15 mouse cellular contexts compared by ENCODE assay signal in the genomic region with DNA sequence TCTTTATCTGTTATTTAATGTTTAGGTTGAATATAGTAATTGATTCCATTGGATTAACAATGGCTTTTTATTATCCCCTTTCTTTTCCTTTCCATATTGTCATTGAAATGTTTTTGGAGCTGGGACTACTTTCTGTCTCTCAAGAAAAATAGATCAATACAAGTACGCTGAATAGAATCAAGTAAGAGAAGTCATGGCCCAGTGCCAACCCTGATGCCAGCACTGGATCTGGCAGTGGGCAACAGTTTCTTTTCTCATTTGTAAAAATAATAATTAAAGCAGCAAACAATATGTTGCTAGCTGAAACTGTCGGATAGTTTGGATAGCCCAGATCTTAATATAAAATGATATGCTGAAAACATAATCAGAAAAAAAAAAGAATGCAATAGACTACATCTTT. TPM values are rescaled to one million over a fixed set of nuclear protein-coding genes. Genes with fewer than 3 reads are reported as not detected.
A peak's percentile ranks its signal among the peaks of the same experiment; 100 is the strongest.
DNase-seq lines count a peak whose midpoint lies in the region.
"Had no signal": no experiment of that assay in that cellular context is flagged by ENCODE, and none has a peak within 500 bp of the region (broad histone marks: within the 10 kb centered on the region; RNA-seq: fewer than 3 reads in every experiment).

No protein-coding gene starts in this region.

- peak; percentile 56 to 59 for DNase-seq in cerebellum, postnatal 10 days
- no peak for DNase-seq in cerebellum, adult 11-12 months
- DNase-seq in left cerebral cortex, postnatal 4 days: peak; percentile 29
- DNase-seq in left cerebral cortex, postnatal 14 days (ENCODE audit: low spot score in 2 of 2): no peak
- DNase-seq: adrenal gland, adult 2 months; adrenal gland, adult 8-10 months; adrenal gland, postnatal 10 days; adrenal gland, postnatal 14 days; adrenal gland, postnatal 25 days; adrenal gland, postnatal 36 days; B cell, adult 2 months; cerebellum, adult 11 months; cerebellum, adult 18-20 months; cerebellum, adult 2 months had no signal

- intact Hi-C loops in left cerebral cortex, postnatal 4 days (cut with DNase I): no loop called here
- intact Hi-C loops in left cerebral cortex, postnatal 14 days (cut with DNase I): no loop called here

RNA-seq across cellular contexts. Expression of a gene that starts 12.2 kb away (rescaled TPM):
- total RNA-seq in left cerebral cortex, postnatal 4 days (2021): 10 to 100 TPM; 47.5 to 50.3 TPM
- total RNA-seq in left cerebral cortex, postnatal 14 days (2021): 10 to 100 TPM; 17.6 to 22.8 TPM
- total RNA-seq: MEL had no signal

Comparison
In these comparisons a context has a peak if more than half of its experiments do, and no peak if none do; other contexts are left out.
1. DNase-seq: peak in cerebellum, postnatal 10 days (2 of 2) and left cerebral cortex, postnatal 4 days (single experiment); none in cerebellum, adult 11-12 months (single experiment) and left cerebral cortex, postnatal 14 days (0 of 2).